Mouse (Mus musculus): Measurements from ENCODE around the gene Gart. TPM values are rescaled to one million over a fixed set of nuclear protein-coding genes. Genes with fewer than 3 reads are reported as not detected.

Gene Gart
- polyA plus RNA-seq, 1 experiment = 292 TPM

GRCm38 (mm10) chr16:91612525-91612924 lies 34.2 kb downstream of the Gart start:
- no peak for TF ChIP-seq POLR2A (IDR thresholded peaks at IDR 0.05; ENCODE audit: insufficient read depth, low read length)
- no peak for TF ChIP-seq EP300 (IDR thresholded peaks at IDR 0.05; ENCODE audit: insufficient read depth, low read depth, low read length)
- no peak for TF ChIP-seq CTCF (IDR thresholded peaks at IDR 0.05; ENCODE audit: low read depth, low read length)

GRCm38 (mm10) chr16:91611248-91611647 lies 35.5 kb downstream of the Gart start:
- TF ChIP-seq POLR2A (IDR thresholded peaks at IDR 0.05; ENCODE audit: insufficient read depth, low read length) (no peak), CTCF (IDR thresholded peaks at IDR 0.05; ENCODE audit: low read depth, low read length) (no peak), EP300 (IDR thresholded peaks at IDR 0.05; ENCODE audit: insufficient read depth, low read depth, low read length) (no peak)
- no peaks in the 10 kb centered on the region for H3K27me3 ChIP-seq (ENCODE audit: control insufficient read depth, insufficient read depth, low read length, poor library complexity, severe bottlenecking)
- H3K36me3 ChIP-seq (ENCODE audit: control insufficient read depth, insufficient read depth, low read length, poor library complexity, severe bottlenecking) = no peaks in the 10 kb centered on the region
- no peak overlapping the region for H3K9ac ChIP-seq (ENCODE audit: low read depth, poor library complexity, severe bottlenecking)
- H3K4me3 ChIP-seq (ENCODE audit: low read depth, low read length) = no peak overlapping the region
- H3K4me1 ChIP-seq (ENCODE audit: control insufficient read depth, insufficient read depth, low read length) = no peaks in the 10 kb centered on the region
- no peak overlapping the region for H3K27ac ChIP-seq (ENCODE audit: insufficient read depth, low read length)
- no peaks in the 10 kb centered on the region for H3K9me3 ChIP-seq (replicated peaks; ENCODE audit: control insufficient read depth, insufficient read depth, low read length, poor library complexity, severe bottlenecking)

More at GRCm38 (mm10) chr16:91612525-91612924, 34.2 kb downstream of the Gart start:
- Histone ChIP-seq H3K4me3 (ENCODE audit: low read depth, low read length) (no peak overlapping the region), H3K4me1 (ENCODE audit: control insufficient read depth, insufficient read depth, low read length) (no peaks in the 10 kb centered on the region), H3K9ac (ENCODE audit: low read depth, poor library complexity, severe bottlenecking) (no peak overlapping the region), H3K27ac (ENCODE audit: insufficient read depth, low read length) (no peak overlapping the region), H3K9me3 (replicated peaks; ENCODE audit: control insufficient read depth, insufficient read depth, low read length, poor library complexity, severe bottlenecking) (no peaks in the 10 kb centered on the region), H3K36me3 (ENCODE audit: control insufficient read depth, insufficient read depth, low read length, poor library complexity, severe bottlenecking) (no peaks in the 10 kb centered on the region), H3K27me3 (ENCODE audit: control insufficient read depth, insufficient read depth, low read length, poor library complexity, severe bottlenecking) (no peaks in the 10 kb centered on the region)

- no peak overlapping the region for H3K4me3 ChIP-seq (ENCODE audit: low read depth, low read length)
- H3K4me1 ChIP-seq (ENCODE audit: control insufficient read depth, insufficient read depth, low read length) = no peaks in the 10 kb centered on the region
- H3K27me3 ChIP-seq (ENCODE audit: control insufficient read depth, insufficient read depth, low read length, poor library complexity, severe bottlenecking) = no peaks in the 10 kb centered on the region
- no peaks in the 10 kb centered on the region for H3K36me3 ChIP-seq (ENCODE audit: control insufficient read depth, insufficient read depth, low read length, poor library complexity, severe bottlenecking)
- no peak for TF ChIP-seq EP300 (IDR thresholded peaks at IDR 0.05; ENCODE audit: insufficient read depth, low read depth, low read length)
- TF ChIP-seq CTCF (IDR thresholded peaks at IDR 0.05; ENCODE audit: low read depth, low read length) = no peak
- TF ChIP-seq POLR2A (IDR thresholded peaks at IDR 0.05; ENCODE audit: insufficient read depth, low read length) = no peak
- no peak overlapping the region for H3K27ac ChIP-seq (ENCODE audit: insufficient read depth, low read length)
- H3K9ac ChIP-seq (ENCODE audit: low read depth, poor library complexity, severe bottlenecking) = no peak overlapping the region
- H3K9me3 ChIP-seq (replicated peaks; ENCODE audit: control insufficient read depth, insufficient read depth, low read length, poor library complexity, severe bottlenecking) = no peaks in the 10 kb centered on the region
Measured at GRCm38 (mm10) chr16:91609501-91610245, 37.1 kb downstream of the Gart start.

GRCm38 (mm10) chr16:91606958-91607357 lies 39.8 kb downstream of the Gart start:
- no peaks in the 10 kb centered on the region for H3K36me3 ChIP-seq (ENCODE audit: control insufficient read depth, insufficient read depth, low read length, poor library complexity, severe bottlenecking)
- no peaks in the 10 kb centered on the region for H3K4me1 ChIP-seq (ENCODE audit: control insufficient read depth, insufficient read depth, low read length)
- no peak overlapping the region for H3K9ac ChIP-seq (ENCODE audit: low read depth, poor library complexity, severe bottlenecking)
- no peaks in the 10 kb centered on the region for H3K9me3 ChIP-seq (replicated peaks; ENCODE audit: control insufficient read depth, insufficient read depth, low read length, poor library complexity, severe bottlenecking)
- no peak for TF ChIP-seq POLR2A (IDR thresholded peaks at IDR 0.05; ENCODE audit: insufficient read depth, low read length)
- TF ChIP-seq CTCF (IDR thresholded peaks at IDR 0.05; ENCODE audit: low read depth, low read length) = no peak
- no peak for TF ChIP-seq EP300 (IDR thresholded peaks at IDR 0.05; ENCODE audit: insufficient read depth, low read depth, low read length)
- no peaks in the 10 kb centered on the region for H3K27me3 ChIP-seq (ENCODE audit: control insufficient read depth, insufficient read depth, low read length, poor library complexity, severe bottlenecking)
- no peak overlapping the region for H3K4me3 ChIP-seq (ENCODE audit: low read depth, low read length)
- no peak overlapping the region for H3K27ac ChIP-seq (ENCODE audit: insufficient read depth, low read length)

- no peak overlapping the region for H3K4me3 ChIP-seq (ENCODE audit: low read depth, low read length)
- H3K27me3 ChIP-seq (ENCODE audit: control insufficient read depth, insufficient read depth, low read length, poor library complexity, severe bottlenecking) = no peaks in the 10 kb centered on the region
- no peak for TF ChIP-seq EP300 (IDR thresholded peaks at IDR 0.05; ENCODE audit: insufficient read depth, low read depth, low read length)
- TF ChIP-seq POLR2A (IDR thresholded peaks at IDR 0.05; ENCODE audit: insufficient read depth, low read length) = no peak
- TF ChIP-seq CTCF (IDR thresholded peaks at IDR 0.05; ENCODE audit: low read depth, low read length) = no peak
- H3K9ac ChIP-seq (ENCODE audit: low read depth, poor library complexity, severe bottlenecking) = no peak overlapping the region
- H3K9me3 ChIP-seq (replicated peaks; ENCODE audit: control insufficient read depth, insufficient read depth, low read length, poor library complexity, severe bottlenecking) = no peaks in the 10 kb centered on the region
- no peak overlapping the region for H3K27ac ChIP-seq (ENCODE audit: insufficient read depth, low read length)
- H3K4me1 ChIP-seq (ENCODE audit: control insufficient read depth, insufficient read depth, low read length) = no peaks in the 10 kb centered on the region
- no peaks in the 10 kb centered on the region for H3K36me3 ChIP-seq (ENCODE audit: control insufficient read depth, insufficient read depth, low read length, poor library complexity, severe bottlenecking)
Measured at GRCm38 (mm10) chr16:91605156-91605555, 41.6 kb downstream of the Gart start.

- Histone ChIP-seq H3K4me3 (ENCODE audit: low read depth, low read length) (no peak overlapping the region), H3K9me3 (replicated peaks; ENCODE audit: control insufficient read depth, insufficient read depth, low read length, poor library complexity, severe bottlenecking) (no peaks in the 10 kb centered on the region), H3K27me3 (ENCODE audit: control insufficient read depth, insufficient read depth, low read length, poor library complexity, severe bottlenecking) (no peaks in the 10 kb centered on the region), H3K27ac (ENCODE audit: insufficient read depth, low read length) (no peak overlapping the region), H3K9ac (ENCODE audit: low read depth, poor library complexity, severe bottlenecking) (no peak overlapping the region), H3K4me1 (ENCODE audit: control insufficient read depth, insufficient read depth, low read length) (no peaks in the 10 kb centered on the region), H3K36me3 (ENCODE audit: control insufficient read depth, insufficient read depth, low read length, poor library complexity, severe bottlenecking) (no peaks in the 10 kb centered on the region)
- TF ChIP-seq POLR2A (IDR thresholded peaks at IDR 0.05; ENCODE audit: insufficient read depth, low read length) (no peak), CTCF (IDR thresholded peaks at IDR 0.05; ENCODE audit: low read depth, low read length) (no peak), EP300 (IDR thresholded peaks at IDR 0.05; ENCODE audit: insufficient read depth, low read depth, low read length) (no peak)
Measured at GRCm38 (mm10) chr16:91601693-91602092, 45.1 kb downstream of the Gart start.
